ENCODE assay signal across 10 mouse cellular contexts in genomic region chr3:129622120-129622519, GRCm38 (mm10).
A peak's percentile ranks its signal among the peaks of the same experiment; 100 is the strongest.
DNase-seq lines count a peak whose midpoint lies in the region; ATAC-seq and TF ChIP-seq lines count a peak whose summit lies in the region.
"Had no signal": no experiment of that assay in that cellular context is flagged by ENCODE, and none has a peak within 500 bp of the region (broad histone marks: within the 10 kb centered on the region; RNA-seq: fewer than 3 reads in every experiment).

No protein-coding gene starts in this region.

- H3K4me3 ChIP-seq in ES-E14 (ENCODE audit: insufficient read depth in 1 of 2, low read depth in 1 of 2, low read length in 2 of 2, poor library complexity in 1 of 2, severe bottlenecking in 1 of 2), result no peak overlapping the region

- intact Hi-C loops in left cerebral cortex, postnatal 14 days (cut with DNase I), result no loop called here

- H3K4me1 ChIP-seq in ES-E14 (ENCODE audit: control insufficient read depth in 2 of 2, insufficient read depth in 2 of 2, low read length in 2 of 2, poor library complexity in 1 of 2), result peaks cover 2 to 6% of the 10 kb centered on the region in 2 experiments; a peak in 3 of 4 replicates

- no peak overlapping the region for H3K27ac ChIP-seq in ES-E14 (ENCODE audit: insufficient read depth, low read depth, low read length, poor library complexity, severe bottlenecking)

- peak; percentile 16 to 45 for DNase-seq in left cerebral cortex, postnatal 14 days (ENCODE audit: low spot score in 2 of 2)
- no peak for DNase-seq in left cerebral cortex, adult 18-20 months (ENCODE audit: low spot score in 2 of 2)
- peak; percentile 41 for DNase-seq in ES-E14 (ENCODE audit: low read depth, low spot score)
- peak; percentile 54 to 57 for DNase-seq in adrenal gland, postnatal 36 days
- DNase-seq in splenic B cell, adult 2 months (ENCODE audit: low read depth, low spot score), result peak; percentile 26
- no peak for DNase-seq in urinary bladder, adult 2 months (ENCODE audit: low spot score)
- no peak for DNase-seq in layer of hippocampus, adult 11-12 months (ENCODE audit: low spot score)
- DNase-seq: cerebellum, adult 11-12 months; heart, adult 11 months had no signal

- in situ Hi-C loops in ES-E14 (cut with MboI; ENCODE audit: low sequenced_read_pairs in 2 of 2, unreplicated experiment in 2 of 2), result no loop called here

- peaks cover 39% of the 10 kb centered on the region for H3K36me3 ChIP-seq in ES-E14 (ENCODE audit: control insufficient read depth, insufficient read depth, low read length, poor library complexity, severe bottlenecking)
- H3K36me3 ChIP-seq in splenic B cell, adult 2 months (ENCODE audit: control insufficient read depth, insufficient read depth, low read length, poor library complexity, severe bottlenecking), result no peaks in the 10 kb centered on the region; the same call in 1 of the 2 replicates

- H3K27me3 ChIP-seq in splenic B cell, adult 2 months (ENCODE audit: control insufficient read depth, insufficient read depth, low read length, poor library complexity, severe bottlenecking), result no peaks in the 10 kb centered on the region

- no peaks in the 10 kb centered on the region for H3K9me3 ChIP-seq in ES-E14 (ENCODE audit: control insufficient read depth, insufficient read depth, low read depth, low read length)

- H3K9ac ChIP-seq in ES-E14 (ENCODE audit: insufficient read depth, low read depth, low read length, poor library complexity, severe bottlenecking), result no peak overlapping the region

- ATAC-seq in erythroblast, adult 5-6 weeks (replicated peaks; ENCODE audit: low FRiP score, poor library complexity, severe bottlenecking), result no peak

TF ChIP-seq in ES-E14, 5 proteins besides CTCF, POLR2A, EP300 and RAD21:
- TF ChIP-seq MAFK (IDR thresholded peaks at IDR 0.05; ENCODE audit: insufficient read depth, low read depth, low read length), result no peak
- TF ChIP-seq ZC3H11A (IDR thresholded peaks at IDR 0.05; ENCODE audit: borderline replicate concordance, low read depth, low read length), result peak; percentile 42; the same call in 1 of the 2 replicates

Comparison
In these comparisons a context has a peak if more than half of its experiments do, and no peak if none do; other contexts are left out.
1. DNase-seq: peak in left cerebral cortex, postnatal 14 days (2 of 2), ES-E14 (single experiment), adrenal gland, postnatal 36 days (2 of 2) and splenic B cell, adult 2 months (single experiment); none in left cerebral cortex, adult 18-20 months (0 of 2), urinary bladder, adult 2 months (single experiment) and layer of hippocampus, adult 11-12 months (single experiment).